Mouse (Mus musculus) forebrain, embryonic 11.5 days (tissue): ENCODE data around the gene Fam102b. TPM values are rescaled to one million over a fixed set of nuclear protein-coding genes. Genes with fewer than 3 reads are reported as not detected.

ENCODE experiments used
- ATAC-seq: fragments of 200-750 bp; cut with Nextera tagmentation; replicated peaks from 2 replicates; pipeline ENCODE4 v1.8.0; 2017; ENCODE audit warnings: moderate TSS enrichment; ENCODE audit not compliant: low FRiP score
- DNase-seq: peaks from one replicate; pipeline ENCODE4 v3.0.0-alpha.2; 2017; ENCODE audit warnings: low spot score
- H3K27ac ChIP-seq: fragments of 300-500 bp; sonication (generic); 2 replicates; pipeline ENCODE4 v1.5.1; 2014; ENCODE audit warnings: low read depth, low read length
- H3K27me3 ChIP-seq: fragments of 300-500 bp; sonication (generic); 2 replicates; pipeline ENCODE4 v1.6.1; 2014; ENCODE audit warnings: mild to moderate bottlenecking, low read length, mixed read lengths; ENCODE audit not compliant: control insufficient read depth, insufficient read depth
- H3K36me3 ChIP-seq: fragments of 300-500 bp; sonication (generic); 2 replicates; pipeline ENCODE4 v1.6.1; 2014; ENCODE audit warnings: mild to moderate bottlenecking, low read length, moderate library complexity, mixed read lengths; ENCODE audit not compliant: control insufficient read depth, insufficient read depth
- H3K4me1 ChIP-seq: fragments of 300-500 bp; sonication (generic); replicated peaks from 2 replicates; pipeline ENCODE4 v1.6.1; 2014; ENCODE audit warnings: low read length, mixed read lengths; ENCODE audit not compliant: control insufficient read depth, insufficient read depth
- H3K4me2 ChIP-seq: fragments of 300-500 bp; sonication (generic); 2 replicates; pipeline ENCODE4 v1.6.1; 2014; ENCODE audit warnings: low read depth, mild to moderate bottlenecking, low read length, moderate library complexity, mixed read lengths; ENCODE audit not compliant: severe bottlenecking
- H3K4me3 ChIP-seq: fragments of 300-500 bp; sonication (generic); 2 replicates; pipeline ENCODE4 v1.5.1; 2014; ENCODE audit warnings: low read depth, low read length
- H3K9ac ChIP-seq: fragments of 300-500 bp; sonication (generic); 2 replicates; pipeline ENCODE4 v1.6.1; 2014; ENCODE audit warnings: low read length
- H3K9me3 ChIP-seq: fragments of 300-500 bp; sonication (generic); 2 replicates; pipeline ENCODE4 v1.6.1; 2016; ENCODE audit warnings: low read length, mixed read lengths; ENCODE audit not compliant: control insufficient read depth
- WGBS: fragments of 180-500 bp; shearing (Covaris S2); extraction: QIAGEN DNeasy Blood & Tissue Kit; methylation state at CpG from one replicate; pipeline ENCODE4 v1.1.7; 2014; 5-methylcytosine and 5-hydroxymethylcytosine counted together
- polyA plus RNA-seq: library from polyadenylated mRNA; unstranded; fragments of >200 nt; fragmentation: Nextera tagmentation; extraction: Ambion mirVana; gene quantifications from 2 replicates; pipeline ENCODE4 v1.2.1, GENCODE M21; 2014

The Fam102b gene
- polyA plus RNA-seq, 1 experiment from 2014 or later = 10.7 TPM

DNA sequence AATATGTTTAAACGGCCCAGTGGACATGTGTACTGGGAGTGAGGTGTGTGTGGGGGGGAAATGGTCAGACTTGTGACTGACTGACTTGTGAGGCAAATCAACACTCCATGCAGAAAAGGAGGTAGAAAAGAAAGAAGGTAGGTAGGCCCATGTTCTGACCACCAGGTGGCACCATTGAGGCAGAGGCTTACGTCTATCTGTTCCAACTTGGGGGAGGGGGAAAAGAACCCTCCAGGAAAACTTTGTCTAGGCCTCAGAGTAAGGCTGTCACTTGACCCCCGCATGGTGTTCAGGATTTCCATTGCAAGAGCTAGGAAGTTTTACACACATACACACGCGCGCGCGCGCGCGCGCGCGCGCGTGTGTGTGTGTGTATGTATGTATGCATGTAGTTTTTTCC lies 1.8 kb downstream of the Fam102b start:
- no peaks in the 10 kb centered on the region for H3K27me3 ChIP-seq
- H3K4me1 ChIP-seq = no peaks in the 10 kb centered on the region
- H3K36me3 ChIP-seq = no peaks in the 10 kb centered on the region
- H3K4me3 ChIP-seq = peak overlapping the region; percentile 18; the same call in 1 of the 2 replicates
- DNase-seq (peak; percentile 86), ATAC-seq (peak; percentile 56)
- peak overlapping the region; percentile 43; the same call in 1 of the 2 replicates for H3K4me2 ChIP-seq
- H3K27ac ChIP-seq = no peak overlapping the region
- WGBS = 17% methylated on average over 16 of the region's 16 CpGs
- no peaks in the 10 kb centered on the region for H3K9me3 ChIP-seq
- H3K9ac ChIP-seq = no peak overlapping the region

DNA sequence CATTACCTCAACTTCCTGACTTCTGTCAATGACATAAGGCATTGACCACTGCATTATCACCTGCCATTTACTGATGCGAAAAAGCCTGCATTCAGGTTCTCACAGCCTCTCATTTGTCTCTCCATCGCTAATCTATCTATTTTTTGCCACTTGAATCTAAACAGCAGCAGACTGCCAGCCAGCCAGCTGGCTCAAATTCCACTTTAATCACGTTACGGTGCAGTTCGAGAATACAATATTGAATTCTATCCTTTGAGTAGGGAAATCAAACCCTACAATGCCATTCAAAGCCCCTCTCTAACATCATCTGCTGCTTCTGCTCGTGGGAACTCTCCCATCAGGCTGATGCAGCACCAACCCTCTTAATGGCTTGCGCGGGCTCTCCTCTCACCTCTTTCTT lies 4.3 kb downstream of the Fam102b start:
- no peaks in the 10 kb centered on the region for H3K27me3 ChIP-seq
- H3K4me2 ChIP-seq = no peak overlapping the region
- H3K36me3 ChIP-seq = no peaks in the 10 kb centered on the region
- H3K9ac ChIP-seq = no peak overlapping the region
- no peak for DNase-seq
- WGBS = 64% methylated on average over 8 of the region's 8 CpGs
- no peak for ATAC-seq
- H3K27ac ChIP-seq = no peak overlapping the region
- H3K4me1 ChIP-seq = no peaks in the 10 kb centered on the region
- no peak overlapping the region for H3K4me3 ChIP-seq
- no peaks in the 10 kb centered on the region for H3K9me3 ChIP-seq

DNA sequence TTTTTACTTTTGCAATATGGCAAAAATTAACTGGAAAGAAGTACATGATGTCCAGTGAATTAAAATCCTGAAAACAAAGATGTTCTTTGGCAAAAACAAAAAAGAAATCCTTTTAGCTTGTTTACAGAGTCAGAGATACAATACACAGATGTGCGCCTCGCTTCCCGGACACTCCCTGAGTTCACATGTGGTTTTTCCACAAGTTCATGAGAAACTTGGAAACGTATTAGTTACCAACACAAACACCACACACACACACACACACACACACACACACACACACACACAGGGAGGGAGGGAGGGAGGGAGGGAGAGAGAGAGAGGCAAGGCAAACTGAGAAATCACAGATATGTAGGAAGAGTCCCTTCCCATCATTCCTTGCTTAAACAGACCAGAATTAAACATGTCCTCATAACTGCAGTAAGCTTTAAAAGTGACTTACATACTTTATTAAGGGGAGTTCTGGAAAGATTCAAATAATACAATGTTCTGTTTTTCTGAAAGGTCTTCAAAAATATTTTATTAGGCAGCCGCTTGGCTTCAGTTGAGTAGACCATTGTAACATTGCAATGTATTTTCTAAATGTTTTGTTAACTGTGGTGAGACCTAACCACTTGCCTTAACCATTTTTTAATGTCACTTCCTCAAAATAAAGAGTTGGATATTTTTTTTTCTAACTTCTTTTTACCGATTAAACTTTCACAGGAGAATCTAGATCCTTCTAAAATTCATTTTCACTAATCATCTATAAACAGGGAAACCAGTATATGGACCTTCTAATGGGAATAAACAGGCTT lies 5.5 kb downstream of the Fam102b start:
- no peak for DNase-seq
- 88% methylated on average over 6 of the region's 6 CpGs for WGBS
- Histone ChIP-seq H3K4me1 (no peaks in the 10 kb centered on the region), H3K36me3 (no peaks in the 10 kb centered on the region), H3K9me3 (no peaks in the 10 kb centered on the region), H3K27me3 (no peaks in the 10 kb centered on the region), H3K4me3 (no peak overlapping the region), H3K9ac (no peak overlapping the region), H3K27ac (no peak overlapping the region), H3K4me2 (no peak overlapping the region)
- no peak for ATAC-seq

DNA sequence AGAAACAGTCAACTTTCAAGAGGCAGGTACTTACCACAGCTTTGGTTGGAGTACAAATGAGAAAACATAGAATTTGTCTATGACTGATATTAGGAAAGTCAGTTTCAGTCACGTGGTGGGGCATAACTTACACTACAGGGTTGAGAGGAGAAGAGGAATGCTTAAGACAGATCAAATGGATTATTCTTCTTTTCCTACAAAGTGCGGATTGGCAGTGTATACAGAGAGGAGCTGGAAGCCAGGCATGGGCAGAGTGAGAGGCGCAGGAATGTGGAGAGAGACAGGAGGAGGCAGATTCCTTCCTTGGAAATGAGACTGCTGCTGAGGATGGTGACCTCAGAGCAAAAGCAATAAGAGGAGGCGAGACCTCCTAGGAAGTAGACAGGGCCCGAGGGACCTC lies 9.1 kb downstream of the Fam102b start:
- no peak overlapping the region for H3K27ac ChIP-seq
- H3K4me2 ChIP-seq = no peak overlapping the region
- no peak overlapping the region for H3K4me3 ChIP-seq
- no peaks in the 10 kb centered on the region for H3K4me1 ChIP-seq
- 93% methylated on average over 5 of the region's 5 CpGs for WGBS
- DNase-seq (no peak), ATAC-seq (no peak)
- H3K9ac ChIP-seq = no peak overlapping the region
- H3K9me3 ChIP-seq = no peaks in the 10 kb centered on the region
- no peaks in the 10 kb centered on the region for H3K36me3 ChIP-seq
- no peaks in the 10 kb centered on the region for H3K27me3 ChIP-seq

DNA sequence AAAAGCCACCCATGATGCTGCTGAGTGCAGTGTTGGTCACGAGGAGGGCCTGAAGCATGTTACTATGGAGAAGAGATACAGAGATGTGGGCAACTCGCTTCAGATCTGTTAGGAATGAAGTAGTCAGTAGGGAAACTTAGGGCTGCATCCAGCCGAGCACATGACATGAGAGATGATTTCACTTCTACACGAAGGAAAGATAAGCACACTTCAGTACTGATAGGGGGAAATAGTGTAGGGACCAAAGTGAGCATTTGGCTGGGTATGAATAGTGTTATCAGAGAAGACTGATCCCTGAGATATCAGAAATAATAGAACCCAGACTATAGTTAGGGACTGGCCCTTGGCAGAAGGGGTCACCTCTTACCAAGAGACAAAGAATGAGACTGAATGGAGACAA lies 14.8 kb downstream of the Fam102b start:
- no peak overlapping the region for H3K4me3 ChIP-seq
- no peaks in the 10 kb centered on the region for H3K9me3 ChIP-seq
- H3K4me1 ChIP-seq = no peaks in the 10 kb centered on the region
- H3K27ac ChIP-seq = no peak overlapping the region
- H3K36me3 ChIP-seq = no peaks in the 10 kb centered on the region
- 88% methylated on average over 4 of the region's 4 CpGs for WGBS
- H3K27me3 ChIP-seq = no peaks in the 10 kb centered on the region
- DNase-seq = no peak
- no peak for ATAC-seq
- H3K4me2 ChIP-seq = no peak overlapping the region
- no peak overlapping the region for H3K9ac ChIP-seq

DNA sequence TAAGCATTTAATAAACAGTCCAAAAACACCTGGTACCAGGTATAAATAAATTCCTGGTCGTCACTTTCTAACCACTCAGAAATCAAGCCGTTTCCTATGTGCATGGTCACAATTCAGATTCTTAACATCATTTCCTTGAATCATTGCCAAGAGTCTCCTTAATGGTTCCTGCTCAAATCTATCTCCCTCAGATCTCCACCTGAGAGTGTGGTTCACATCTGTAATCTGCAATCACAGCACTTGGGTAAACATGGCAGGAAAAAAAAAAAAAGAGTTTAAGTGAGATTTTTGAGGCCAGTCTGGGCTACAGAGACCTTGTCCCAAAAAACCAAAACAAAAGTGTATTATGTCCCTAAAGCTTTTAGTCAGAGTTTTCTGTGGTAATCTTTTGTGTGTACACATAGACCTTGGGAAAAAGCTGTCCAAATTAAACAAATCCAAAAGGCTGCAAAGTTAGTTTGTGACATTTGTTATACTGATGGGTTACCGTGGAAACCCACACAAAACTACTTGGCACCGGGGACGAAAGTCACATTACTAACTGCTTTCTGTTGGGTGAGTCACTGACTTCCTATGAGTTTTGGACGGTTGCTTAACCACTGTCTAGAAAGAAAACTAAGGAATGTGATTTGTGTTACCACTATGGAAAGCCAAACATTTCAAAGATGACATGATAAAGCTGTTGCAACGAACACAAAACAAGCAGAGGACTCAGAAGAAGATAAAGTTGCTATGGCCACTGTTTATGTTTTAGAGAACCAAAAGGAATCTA lies 16.7 kb downstream of the Fam102b start:
- Histone ChIP-seq H3K36me3 (no peaks in the 10 kb centered on the region), H3K4me3 (no peak overlapping the region), H3K27ac (no peak overlapping the region), H3K9me3 (no peaks in the 10 kb centered on the region), H3K9ac (no peak overlapping the region), H3K27me3 (no peaks in the 10 kb centered on the region), H3K4me2 (no peak overlapping the region), H3K4me1 (no peaks in the 10 kb centered on the region)
- no peak for ATAC-seq
- no peak for DNase-seq
- 86% methylated on average over 7 of the region's 7 CpGs for WGBS

DNA sequence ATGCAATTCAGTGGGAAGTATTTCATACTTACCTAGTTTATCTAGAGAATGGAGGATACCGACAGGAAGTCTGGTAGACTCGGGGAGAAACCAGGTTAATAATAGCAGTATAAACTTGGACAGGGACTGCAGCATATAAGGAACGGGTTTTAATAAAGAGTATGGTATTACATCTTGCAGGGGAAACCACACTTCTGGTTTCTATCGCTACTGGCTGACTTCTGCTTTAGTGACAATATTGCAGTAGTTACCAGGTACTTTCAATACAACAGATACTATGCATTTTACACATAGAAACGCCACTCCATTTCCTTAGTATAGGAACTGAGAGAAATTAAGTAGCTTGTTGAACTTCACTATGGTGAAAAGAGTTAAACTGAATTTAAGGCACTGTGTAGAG lies 19.2 kb downstream of the Fam102b start:
- Histone ChIP-seq H3K9ac (no peak overlapping the region), H3K4me1 (no peaks in the 10 kb centered on the region), H3K27me3 (no peaks in the 10 kb centered on the region), H3K9me3 (no peaks in the 10 kb centered on the region), H3K4me3 (no peak overlapping the region), H3K27ac (no peak overlapping the region), H3K4me2 (no peak overlapping the region), H3K36me3 (no peaks in the 10 kb centered on the region)
- DNase-seq (no peak), ATAC-seq (no peak)
- 93% methylated on average over 5 of the region's 5 CpGs for WGBS

DNA sequence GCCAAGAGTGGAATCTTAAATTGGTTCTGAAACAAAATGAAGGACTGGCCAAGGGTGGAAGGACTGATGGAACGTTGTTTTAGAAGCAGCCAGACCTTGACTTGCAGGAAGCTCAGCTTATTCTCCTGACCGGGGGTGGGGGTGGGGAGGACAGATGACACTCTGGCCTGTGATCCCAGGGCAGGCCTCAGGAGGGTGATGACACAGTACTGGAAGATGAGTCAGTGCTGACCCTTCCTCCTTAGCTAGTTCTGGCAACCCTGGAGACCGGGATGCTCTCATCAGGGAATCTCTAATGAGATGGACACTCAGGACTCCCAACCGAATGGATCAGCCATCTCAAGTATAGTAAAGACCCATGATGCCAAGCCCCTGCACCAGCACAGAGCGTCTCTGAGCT lies 21.6 kb downstream of the Fam102b start:
- H3K9ac ChIP-seq = no peak overlapping the region
- H3K4me2 ChIP-seq = no peak overlapping the region
- H3K4me1 ChIP-seq = no peaks in the 10 kb centered on the region
- DNase-seq (no peak), ATAC-seq (no peak)
- no peaks in the 10 kb centered on the region for H3K27me3 ChIP-seq
- WGBS = 86% methylated on average over 5 of the region's 5 CpGs
- no peaks in the 10 kb centered on the region for H3K9me3 ChIP-seq
- H3K36me3 ChIP-seq = no peaks in the 10 kb centered on the region
- H3K27ac ChIP-seq = no peak overlapping the region
- H3K4me3 ChIP-seq = no peak overlapping the region
